In genomic region chr16:93581125-93581524, GRCm38 (mm10) we compare ENCODE assay signal across 24 mouse cellular contexts. TPM values are rescaled to one million over a fixed set of nuclear protein-coding genes. Genes with fewer than 3 reads are reported as not detected.
DNase-seq lines count a peak whose midpoint lies in the region; ATAC-seq and TF ChIP-seq lines count a peak whose summit lies in the region.
"Had no signal": no experiment of that assay in that cellular context is flagged by ENCODE, and none has a peak within 500 bp of the region (broad histone marks: within the 10 kb centered on the region; RNA-seq: fewer than 3 reads in every experiment).

No protein-coding gene starts in this region.

- no peak for TF ChIP-seq CTCF in midbrain, postnatal 0 days (IDR thresholded peaks at IDR 0.05)

- H3K9ac ChIP-seq in heart, embryonic 15.5 days, result no peak overlapping the region
- no peak overlapping the region for H3K9ac ChIP-seq in midbrain, postnatal 0 days (replicated peaks; ENCODE audit: low read length, poor library complexity, severe bottlenecking)
- no peak overlapping the region for H3K9ac ChIP-seq in midbrain, embryonic 14.5 days (replicated peaks; ENCODE audit: low read length)
- H3K9ac ChIP-seq: embryonic facial prominence, embryonic 13.5 days; hindbrain, embryonic 15.5 days; liver, embryonic 13.5 days; stomach, embryonic 15.5 days had no signal

- no peak overlapping the region for H3K4me3 ChIP-seq in heart, embryonic 15.5 days
- H3K4me3 ChIP-seq in midbrain, postnatal 0 days (ENCODE audit: low read depth, low read length), result no peak overlapping the region
- no peak overlapping the region for H3K4me3 ChIP-seq in midbrain, embryonic 14.5 days (replicated peaks; ENCODE audit: low read depth, low read length)
- H3K4me3 ChIP-seq: embryonic facial prominence, embryonic 13.5 days; hindbrain, embryonic 15.5 days; layer of hippocampus, adult 2 months; liver, embryonic 13.5 days; megakaryocyte, embryonic 14.5 days; stomach, embryonic 15.5 days had no signal

- peak; percentile 51 for DNase-seq in adrenal gland, postnatal 10 days
- DNase-seq in adrenal gland, postnatal 25 days, result no peak
- DNase-seq in heart, postnatal 25 days (ENCODE audit: low spot score), result no peak
- peak; percentile 19 for DNase-seq in midbrain, postnatal 0 days (ENCODE audit: low spot score)
- DNase-seq in midbrain, embryonic 14.5 days, result no peak
- no peak for DNase-seq in spleen, postnatal 36 days (ENCODE audit: low spot score in 2 of 2)
- DNase-seq in left cerebral cortex, postnatal 10 days (ENCODE audit: extremely low spot score in 1 of 2, low spot score in 2 of 2), result no peak
- DNase-seq: cerebellum, adult 18-20 months; liver, embryonic 13.5 days; thymus, adult 2 months had no signal

- peak overlapping the region; percentile 49; the same call in 1 of the 2 replicates for H3K27ac ChIP-seq in heart, embryonic 15.5 days
- H3K27ac ChIP-seq in midbrain, postnatal 0 days (ENCODE audit: low read depth, low read length), result no peak overlapping the region
- no peak overlapping the region for H3K27ac ChIP-seq in midbrain, embryonic 14.5 days (replicated peaks; ENCODE audit: low read depth, low read length)
- H3K27ac ChIP-seq: embryonic facial prominence, embryonic 13.5 days; hindbrain, embryonic 15.5 days; kidney, postnatal 0 days; layer of hippocampus, adult 2 months; liver, embryonic 13.5 days; stomach, embryonic 15.5 days had no signal

- H3K36me3 ChIP-seq in heart, embryonic 15.5 days, result no peaks in the 10 kb centered on the region
- peaks cover 16% of the 10 kb centered on the region; the same call in 1 of the 2 replicates for H3K36me3 ChIP-seq in midbrain, postnatal 0 days (ENCODE audit: insufficient read depth, low read length)
- peaks cover 24% of the 10 kb centered on the region; the same call in 1 of the 2 replicates for H3K36me3 ChIP-seq in midbrain, embryonic 14.5 days (ENCODE audit: control insufficient read depth, insufficient read depth, low read length)
- H3K36me3 ChIP-seq: stomach, embryonic 15.5 days had no signal

- intact Hi-C loops in heart, postnatal 25 days (cut with DNase I), result no loop called here
- intact Hi-C loops in left cerebral cortex, postnatal 10 days (cut with DNase I), result no loop called here

- no peaks in the 10 kb centered on the region for H3K9me3 ChIP-seq in heart, embryonic 15.5 days (replicated peaks)
- no peaks in the 10 kb centered on the region for H3K9me3 ChIP-seq in midbrain, postnatal 0 days (ENCODE audit: low read length)
- no peaks in the 10 kb centered on the region for H3K9me3 ChIP-seq in midbrain, embryonic 14.5 days (ENCODE audit: control insufficient read depth, low read length)
- H3K9me3 ChIP-seq: embryonic facial prominence, embryonic 13.5 days; hindbrain, embryonic 15.5 days; liver, embryonic 13.5 days; megakaryocyte, embryonic 14.5 days; stomach, embryonic 15.5 days had no signal

- no peak overlapping the region for H3K4me2 ChIP-seq in heart, embryonic 15.5 days
- no peak overlapping the region for H3K4me2 ChIP-seq in midbrain, postnatal 0 days (ENCODE audit: low read depth, low read length, poor library complexity, severe bottlenecking)
- no peak overlapping the region for H3K4me2 ChIP-seq in midbrain, embryonic 14.5 days (ENCODE audit: low read length)
- H3K4me2 ChIP-seq: embryonic facial prominence, embryonic 13.5 days; hindbrain, embryonic 15.5 days; liver, embryonic 13.5 days; stomach, embryonic 15.5 days had no signal

- ATAC-seq in heart, embryonic 15.5 days (replicated peaks; ENCODE audit: insufficient number of reproducible peaks, insufficient read depth, low FRiP score, low read depth), result peak; percentile 36; the same call in 1 of the 2 replicates
- ATAC-seq in midbrain, postnatal 0 days (ENCODE audit: low FRiP score), result no peak
- ATAC-seq in midbrain, embryonic 14.5 days (ENCODE audit: low FRiP score, low TSS enrichment), result no peak
- ATAC-seq: CD4-positive, CD25-positive, alpha-beta regulatory T cell, adult 4 months; forebrain, embryonic 16.5 days; intestine, postnatal 0 days; midbrain, embryonic 16.5 days had no signal

- WGBS in heart, embryonic 15.5 days, result 28% methylated on average over 6 of the region's 6 CpGs
- 64% methylated on average over 6 of the region's 6 CpGs for WGBS in midbrain, postnatal 0 days
- 70% methylated on average over 6 of the region's 6 CpGs for WGBS in midbrain, embryonic 14.5 days

- peaks cover 12% of the 10 kb centered on the region; the same call in 1 of the 2 replicates for H3K4me1 ChIP-seq in heart, embryonic 15.5 days (replicated peaks)
- no peaks in the 10 kb centered on the region for H3K4me1 ChIP-seq in midbrain, postnatal 0 days (ENCODE audit: insufficient read depth, low read length)
- no peaks in the 10 kb centered on the region for H3K4me1 ChIP-seq in midbrain, embryonic 14.5 days (ENCODE audit: control insufficient read depth, insufficient read depth, low read length)
- H3K4me1 ChIP-seq: hindbrain, embryonic 15.5 days; stomach, embryonic 15.5 days had no signal

- H3K27me3 ChIP-seq in heart, embryonic 15.5 days, result peaks cover 11% of the 10 kb centered on the region
- no peaks in the 10 kb centered on the region for H3K27me3 ChIP-seq in midbrain, postnatal 0 days (ENCODE audit: insufficient read depth, low read length)
- H3K27me3 ChIP-seq in midbrain, embryonic 14.5 days (ENCODE audit: control insufficient read depth, insufficient read depth, low read length), result no peaks in the 10 kb centered on the region
- H3K27me3 ChIP-seq: embryonic facial prominence, embryonic 13.5 days; liver, embryonic 13.5 days; stomach, embryonic 15.5 days had no signal

RNA-seq across cellular contexts. Expression of gene Setd4, which starts 22.7 kb away (rescaled TPM):
- total RNA-seq in adrenal gland, postnatal 10 days (2021), result 1 to 10 TPM; 8.6 to 8.8 TPM
- 8.7 and 12.5 TPM in 2 replicates for total RNA-seq in adrenal gland, postnatal 25 days (2021)
- 5.8 and 8.7 TPM in 2 replicates for polyA plus RNA-seq in heart, embryonic 15.5 days (2015; fragmentation: Nextera tagmentation; extraction: Ambion mirVana)
- 1 to 10 TPM; 1.5 TPM for total RNA-seq in heart, postnatal 25 days (2021)
- total RNA-seq in midbrain, postnatal 0 days (2014; rRNA removed), result 20.3 and 29.6 TPM in 2 replicates
- 14.9 and 17.2 TPM in 2 replicates for polyA plus RNA-seq in midbrain, postnatal 0 days (2015; fragmentation: Nextera tagmentation; extraction: Ambion mirVana)
- 18.7 and 19.0 TPM in 2 replicates for polyA plus RNA-seq in midbrain, embryonic 14.5 days (2014; fragmentation: Nextera tagmentation; extraction: Ambion mirVana)
- total RNA-seq in left cerebral cortex, postnatal 10 days (2021), result 10 to 100 TPM; 10.8 to 11.0 TPM

RNA-seq across cellular contexts. Expression of gene Cbr1, which starts 24.5 kb away (rescaled TPM):
- total RNA-seq in adrenal gland, postnatal 10 days (2021), result 100 to 1,000 TPM; 126 to 131 TPM
- 81.4 and 98.4 TPM in 2 replicates for total RNA-seq in adrenal gland, postnatal 25 days (2021)
- polyA plus RNA-seq in heart, embryonic 15.5 days (2015; fragmentation: Nextera tagmentation; extraction: Ambion mirVana), result 55.1 and 60.2 TPM in 2 replicates
- 10 to 100 TPM; 26.1 to 27.5 TPM for total RNA-seq in heart, postnatal 25 days (2021)
- total RNA-seq in midbrain, postnatal 0 days (2014; rRNA removed), result 76.2 and 103 TPM in 2 replicates
- 111 and 118 TPM in 2 replicates for polyA plus RNA-seq in midbrain, postnatal 0 days (2015; fragmentation: Nextera tagmentation; extraction: Ambion mirVana)
- polyA plus RNA-seq in midbrain, embryonic 14.5 days (2014; fragmentation: Nextera tagmentation; extraction: Ambion mirVana), result 137 and 157 TPM in 2 replicates
- 10 to 100 TPM; 61.2 to 63.3 TPM for total RNA-seq in left cerebral cortex, postnatal 10 days (2021)

RNA-seq across cellular contexts. Expression of gene Gm5678, which starts 46.8 kb away (rescaled TPM):
- 1 to 10 TPM; 7.5 TPM for total RNA-seq in adrenal gland, postnatal 10 days (2021)
- total RNA-seq in adrenal gland, postnatal 25 days (2021), result 4.6 and 6.9 TPM in 2 replicates
- polyA plus RNA-seq in heart, embryonic 15.5 days (2015; fragmentation: Nextera tagmentation; extraction: Ambion mirVana), result not detected in 2 replicates
- total RNA-seq in heart, postnatal 25 days (2021), result 1 to 10 TPM in 1 of 2 experiments, under 1 TPM in 1; 0.67 to 1.1 TPM
- total RNA-seq in midbrain, postnatal 0 days (2014; rRNA removed), result not detected in 2 replicates
- polyA plus RNA-seq in midbrain, postnatal 0 days (2015; fragmentation: Nextera tagmentation; extraction: Ambion mirVana), result not detected in 2 replicates
- not detected in 2 replicates for polyA plus RNA-seq in midbrain, embryonic 14.5 days (2014; fragmentation: Nextera tagmentation; extraction: Ambion mirVana)
- 1 to 10 TPM; 1.9 to 2.5 TPM for total RNA-seq in left cerebral cortex, postnatal 10 days (2021)
- total RNA-seq: granulocyte monocyte progenitor cell, adult 5-6 weeks had no signal
- polyA plus RNA-seq: CD4-positive, CD25-positive, alpha-beta regulatory T cell, adult 4 months; embryonic facial prominence, embryonic 13.5 days; forebrain, embryonic 16.5 days; G1E; hindbrain, embryonic 15.5 days; intestine, postnatal 0 days; kidney, postnatal 0 days; limb, embryonic 11.5 days; liver, embryonic 13.5 days; midbrain, embryonic 16.5 days; thymus, adult 2 months had no signal

Comparison
In these comparisons a context has a peak if more than half of its experiments do, and no peak if none do; other contexts are left out.
1. DNase-seq: peak in adrenal gland, postnatal 10 days (single experiment) and midbrain, postnatal 0 days (single experiment); none in adrenal gland, postnatal 25 days (single experiment), heart, postnatal 25 days (single experiment), midbrain, embryonic 14.5 days (single experiment), spleen, postnatal 36 days (0 of 2) and left cerebral cortex, postnatal 10 days (0 of 2).